Mouse (Mus musculus): ENCODE results near the gene Awat2.
"Not testable (repeated sequence)": the region's sequence is repeated elsewhere in the genome, so short reads cannot be mapped to it uniquely, and the experiment has no call there.

The Awat2 gene

DNA sequence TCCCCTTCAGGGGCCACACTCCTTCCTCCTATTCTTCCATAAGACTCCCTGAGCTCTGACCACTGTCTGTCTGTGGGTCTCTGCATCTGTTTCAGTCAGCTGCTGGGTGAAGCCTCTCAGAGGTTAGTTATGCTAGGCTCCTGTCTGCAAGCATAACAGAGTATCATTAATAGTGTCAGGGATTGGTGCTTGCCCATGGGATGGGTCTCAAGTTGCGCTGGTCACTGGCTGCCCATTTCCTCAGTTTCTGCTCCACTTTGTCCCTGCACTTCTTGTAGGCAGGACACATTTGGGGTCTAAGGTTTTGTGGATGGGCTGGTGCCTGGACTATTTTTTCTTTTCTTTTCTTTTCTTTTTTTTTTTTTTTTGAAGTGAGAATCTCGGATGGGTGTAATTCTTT, at the start of gene Awat2:
Awat2 (minus strand) TSS at position 101 of the 400 bp plus-strand sequence.
- not testable (repeated sequence) for DNase-seq (ENCODE audit: low spot score)

DNA sequence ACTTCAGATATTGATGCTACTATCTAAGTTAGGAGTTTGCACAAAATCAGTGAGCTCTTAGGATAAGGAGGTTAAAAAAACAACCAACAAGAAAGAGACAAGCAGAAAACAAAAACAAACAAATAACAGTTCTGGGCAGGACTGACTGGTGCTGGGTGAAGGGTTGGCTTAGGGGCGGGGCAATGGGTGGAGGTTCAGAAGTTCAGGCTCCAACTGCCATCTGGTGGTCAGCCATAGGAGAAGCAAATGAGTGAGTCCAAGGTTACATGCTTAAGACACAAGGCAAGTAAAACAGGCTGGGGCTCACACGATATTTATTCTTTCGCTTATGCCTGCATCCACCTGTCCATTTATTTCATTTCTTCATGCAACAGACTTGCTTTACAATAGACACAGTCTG, 37.8 kb upstream of the Awat2 start:
- DNase-seq (ENCODE audit: low spot score), result peak; percentile 14

DNA sequence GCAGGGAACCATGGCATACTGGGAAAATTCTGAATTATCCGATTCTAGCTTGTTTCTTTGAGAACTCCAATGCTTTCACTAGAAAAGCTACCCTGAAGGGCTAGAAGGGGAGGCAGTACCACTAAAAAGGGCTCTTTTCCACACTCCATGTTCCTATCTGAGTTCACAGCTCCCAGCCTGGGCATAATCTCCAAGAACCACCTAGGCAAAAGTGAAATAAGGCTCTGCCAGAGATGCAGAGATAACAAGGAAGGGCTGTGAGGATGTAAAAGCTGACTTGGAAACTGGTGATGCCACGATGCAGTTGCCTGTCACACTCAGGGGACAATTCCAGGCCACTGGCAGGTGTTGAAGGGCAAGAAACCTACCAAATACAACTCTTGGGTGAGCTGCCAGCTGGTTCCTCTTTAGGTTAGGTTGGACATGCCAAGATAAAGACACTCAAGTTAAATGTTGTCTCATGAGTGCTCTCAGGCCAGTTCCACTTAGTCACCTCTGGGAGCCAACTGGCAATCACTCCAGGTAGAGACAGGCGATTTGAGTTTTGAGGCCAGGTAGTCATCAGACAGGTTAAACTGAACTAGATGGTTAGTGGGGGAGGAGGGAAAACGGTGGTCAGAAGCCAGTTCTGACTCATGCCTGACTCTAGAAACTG, 33.2 kb upstream of the Awat2 start:
- DNase-seq (ENCODE audit: low spot score), result no peak

DNA sequence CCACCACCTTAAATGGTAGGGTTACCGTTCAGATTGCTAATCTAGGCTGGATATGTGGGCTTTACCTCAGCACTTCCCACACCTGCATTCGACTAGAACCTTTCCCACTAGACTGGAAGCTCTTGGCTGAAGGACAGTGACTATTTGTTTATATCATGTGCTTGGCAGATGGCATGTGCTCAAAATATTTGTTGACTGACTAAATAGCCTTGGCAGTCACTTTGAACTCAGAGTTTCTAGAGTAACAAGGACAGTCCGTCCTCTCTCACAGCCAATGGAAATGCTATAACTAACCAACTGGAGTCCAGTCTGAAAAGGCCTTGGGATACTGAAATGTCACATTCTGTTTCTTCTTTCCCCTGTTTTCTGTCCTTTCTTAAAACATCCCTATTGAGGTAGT, 29.0 kb upstream of the Awat2 start:
- no peak for DNase-seq (ENCODE audit: low spot score)

DNA sequence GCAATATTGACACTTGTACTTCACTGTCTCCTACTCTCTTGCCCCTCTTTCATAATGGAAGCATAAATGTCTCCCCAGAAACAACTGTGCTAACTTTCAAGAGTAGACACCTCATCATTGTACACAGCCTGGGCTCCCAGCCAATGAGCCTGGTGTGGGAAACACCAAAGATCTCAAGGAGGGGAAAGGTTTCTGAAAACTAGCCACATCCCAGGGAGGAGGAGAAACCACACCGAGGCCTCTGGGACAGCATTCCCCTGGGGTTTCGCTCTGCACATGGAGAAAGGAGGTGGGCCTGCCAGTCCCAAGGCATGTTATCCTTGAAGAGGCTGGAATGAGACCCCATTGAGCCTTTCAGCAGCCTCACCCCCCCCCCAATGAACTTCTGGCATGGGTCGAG, 27.6 kb upstream of the Awat2 start:
- no peak for DNase-seq (ENCODE audit: low spot score)

DNA sequence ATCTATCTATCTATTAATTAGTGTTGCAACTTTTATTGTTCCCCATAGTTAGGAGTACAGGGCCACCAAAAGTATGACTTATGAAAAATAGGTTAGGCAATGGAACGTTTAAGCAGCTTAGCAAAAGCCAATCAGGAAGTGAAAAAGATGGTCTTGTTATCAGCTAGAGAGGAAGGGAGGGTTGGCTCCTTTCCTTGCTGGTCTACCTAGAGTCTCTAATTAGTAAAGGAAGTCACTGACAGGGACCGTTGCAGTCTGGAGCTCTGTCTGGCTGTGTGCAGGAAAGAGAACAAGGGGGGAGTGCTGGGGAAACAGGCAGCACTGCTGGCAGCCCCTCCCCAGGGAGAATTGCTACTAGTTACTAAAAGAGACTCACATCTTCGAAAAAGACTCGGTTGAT, 25.5 kb upstream of the Awat2 start:
- DNase-seq (ENCODE audit: low spot score), result no peak

DNA sequence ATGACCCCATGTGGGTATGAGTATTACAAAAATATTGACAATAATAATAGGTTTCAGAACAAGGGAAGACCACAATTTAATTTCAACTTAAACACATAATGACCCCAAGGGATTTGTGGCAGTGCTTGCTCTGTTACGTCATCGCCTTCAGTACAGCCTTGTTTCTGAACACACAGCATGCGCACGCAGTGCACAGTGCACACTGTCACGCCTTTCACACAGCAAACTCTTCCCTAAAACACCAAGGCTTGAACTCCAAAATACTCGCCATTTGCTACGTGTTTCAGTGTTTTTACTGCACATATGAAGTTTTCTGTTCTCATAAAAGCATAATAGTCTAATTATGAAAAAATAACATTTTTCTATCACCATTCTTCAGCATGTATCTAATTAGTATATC, 1.0 kb upstream of the Awat2 start:
- no peak for DNase-seq (ENCODE audit: low spot score)

DNA sequence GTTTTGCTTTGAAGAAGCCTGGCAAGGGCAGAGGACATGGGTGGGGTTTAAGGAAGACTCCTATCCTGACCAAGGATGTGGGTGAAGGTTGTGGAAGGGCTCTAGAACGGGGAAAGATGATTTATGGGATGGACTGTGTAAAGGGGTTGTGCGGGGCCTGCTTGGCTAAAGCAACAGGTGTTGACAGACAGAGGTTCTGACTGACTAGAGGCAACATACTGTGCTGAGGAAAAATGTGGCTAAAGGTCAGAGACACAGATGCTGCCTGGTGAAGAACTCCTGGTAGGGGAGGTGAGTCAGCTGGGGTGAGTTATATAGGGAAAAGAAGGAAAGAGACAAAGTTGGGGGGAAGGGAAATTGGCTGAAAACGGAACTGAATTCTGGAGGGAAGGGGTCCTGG, 10.2 kb downstream of the Awat2 start:
- DNase-seq (ENCODE audit: low spot score), result no peak

DNA sequence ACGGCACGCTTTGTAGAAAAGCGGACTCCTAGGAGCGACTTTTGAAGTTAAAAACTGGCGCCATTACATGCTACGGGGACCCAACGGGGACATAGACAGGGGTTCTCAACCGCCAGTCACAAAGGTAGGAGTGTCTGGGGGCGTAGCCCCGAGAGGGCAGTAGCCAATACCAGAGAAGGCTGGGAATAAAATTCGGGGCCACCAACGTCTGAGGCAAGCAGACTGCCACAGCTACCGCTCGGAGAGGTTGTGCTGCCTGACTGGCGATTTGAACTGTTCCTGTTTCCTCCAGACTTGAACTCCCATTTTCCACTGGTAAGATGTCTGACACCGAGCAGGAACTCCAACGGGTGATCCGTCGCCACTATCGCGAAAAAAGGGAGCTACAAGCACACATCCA, 13.8 kb downstream of the Awat2 start, which contains the start of gene Otud6a:
Otud6a (plus strand) TSS at position 321 of the 400 bp plus-strand sequence.
- DNase-seq (ENCODE audit: low spot score), result no peak

DNA sequence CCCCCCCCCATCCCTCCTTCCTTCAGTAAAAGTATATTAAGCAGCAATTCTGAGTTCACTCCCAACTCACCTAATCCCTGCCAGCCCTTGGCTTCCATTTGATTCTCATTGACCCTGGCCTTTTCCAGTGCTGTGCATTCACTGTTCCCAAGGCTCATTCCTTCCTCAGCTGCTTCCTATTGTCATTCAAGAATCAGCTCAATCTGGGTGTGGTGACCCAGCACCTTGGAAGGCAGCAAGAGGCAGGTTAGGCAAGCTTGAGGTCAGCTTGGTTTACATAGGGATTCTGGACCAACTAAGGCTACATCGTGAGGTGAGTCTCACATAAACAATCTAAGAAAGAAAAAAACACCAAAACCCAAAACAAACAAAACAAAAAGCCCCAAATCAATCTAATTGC, 33.3 kb downstream of the Awat2 start:
- no peak for DNase-seq (ENCODE audit: low spot score)

DNA sequence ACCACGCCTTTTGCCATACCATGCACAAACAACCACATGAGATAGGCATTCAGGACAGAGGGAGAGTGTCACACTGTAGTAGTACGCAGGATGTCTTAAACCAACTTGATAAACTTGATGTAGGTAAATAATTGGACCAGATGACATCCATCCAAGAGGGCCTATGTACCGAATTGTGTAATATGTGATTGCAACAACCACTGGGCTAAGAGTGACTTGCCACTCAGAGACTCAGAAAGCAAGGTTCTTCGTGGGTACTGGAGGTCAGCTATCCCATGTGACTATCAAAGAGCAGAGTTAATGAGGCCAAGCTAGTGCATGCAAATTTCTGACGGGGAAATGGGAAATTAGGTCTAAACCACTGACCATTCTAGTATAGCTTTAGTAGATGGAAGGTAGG, 40.9 kb downstream of the Awat2 start:
- no peak for DNase-seq (ENCODE audit: low spot score)

DNA sequence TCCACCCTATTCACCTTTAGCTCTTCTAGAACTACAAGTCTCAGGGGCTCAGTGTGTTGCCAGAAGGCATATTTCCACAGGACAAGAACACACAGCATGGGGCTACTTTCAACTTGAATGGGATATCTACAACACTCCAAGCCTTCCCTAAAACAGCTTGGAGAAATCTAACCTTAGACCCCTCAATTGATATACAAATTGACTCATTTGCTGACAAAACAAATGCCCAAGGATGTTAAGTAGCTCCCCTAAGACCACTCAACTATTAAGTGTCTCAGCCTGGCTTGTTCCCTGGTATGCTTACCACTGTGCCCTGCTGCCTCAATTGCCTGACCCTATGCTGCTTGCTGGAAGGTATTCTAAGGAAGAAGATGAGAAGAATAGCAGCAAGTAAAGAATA, 41.6 kb downstream of the Awat2 start:
- no peak for DNase-seq (ENCODE audit: low spot score)

DNA sequence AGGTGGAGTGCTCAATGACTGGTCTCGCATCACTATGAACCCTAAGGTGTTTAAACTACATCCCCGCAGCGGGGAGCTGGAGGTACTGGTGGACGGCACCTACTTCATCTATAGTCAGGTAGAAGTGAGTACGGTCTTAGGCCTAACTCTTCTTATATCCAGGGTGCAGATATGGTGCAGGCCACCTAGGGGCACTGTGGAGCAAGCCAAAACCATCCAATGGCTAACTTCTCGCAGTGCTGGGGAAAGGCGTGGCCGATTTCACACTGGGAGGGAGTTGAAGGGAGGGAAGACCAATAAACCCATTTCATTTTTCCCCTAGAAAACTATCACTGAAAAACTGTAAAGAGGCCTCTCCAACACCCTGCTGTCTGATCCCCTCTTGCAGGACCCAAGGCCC, 47.5 kb downstream of the Awat2 start:
- DNase-seq (ENCODE audit: low spot score), result no peak

DNA sequence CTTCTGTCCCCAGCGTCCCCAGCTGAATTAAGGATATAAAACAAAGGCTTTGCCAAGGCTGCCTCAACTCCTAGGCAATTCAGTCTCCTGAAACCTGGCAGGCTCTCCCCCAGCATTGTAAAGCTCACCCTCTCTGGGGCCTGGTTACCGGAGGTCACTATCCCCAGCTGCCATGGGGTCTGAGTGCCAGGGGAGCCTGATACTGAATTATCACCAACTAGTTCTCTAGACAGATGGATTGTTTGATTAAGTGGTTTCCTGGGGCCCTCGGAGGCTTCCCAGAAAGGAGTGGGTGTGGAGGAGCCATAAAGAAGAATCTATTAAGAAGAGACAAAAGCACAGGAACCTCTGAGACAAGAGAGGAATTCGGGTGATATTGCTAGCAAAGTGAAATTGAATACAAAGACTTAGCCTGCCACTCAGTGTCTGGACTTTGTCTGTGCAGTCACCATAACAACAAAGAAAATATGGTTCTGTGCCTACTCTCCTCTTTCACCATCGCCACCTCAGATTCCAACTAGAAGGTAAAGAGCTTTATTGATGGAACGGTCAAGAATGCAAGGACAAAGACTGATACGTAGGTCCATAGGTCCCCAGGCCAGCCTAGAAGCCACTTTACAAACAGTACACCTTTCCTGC, 48.2 kb downstream of the Awat2 start:
- DNase-seq (ENCODE audit: low spot score), result no peak

DNA sequence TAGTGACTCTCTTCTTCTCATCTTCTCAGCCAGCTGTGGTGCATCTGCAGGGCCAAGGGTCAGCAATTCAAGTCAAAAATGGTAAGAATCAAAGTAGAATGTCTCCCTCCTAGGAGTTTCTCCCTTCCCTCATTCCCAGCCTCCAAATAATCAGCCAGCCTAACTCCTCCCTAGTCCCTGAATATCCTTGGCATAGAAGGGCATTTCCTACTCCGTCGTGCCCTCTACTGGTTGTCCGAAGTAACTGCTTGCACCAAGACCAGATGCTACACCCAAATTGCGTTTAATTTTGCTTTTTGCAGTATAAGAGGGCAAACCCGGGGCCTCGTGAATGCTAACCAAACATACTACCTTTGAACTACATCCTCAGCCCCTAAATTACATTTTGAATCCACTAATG, 50.2 kb downstream of the Awat2 start:
- no peak for DNase-seq (ENCODE audit: low spot score)

DNA sequence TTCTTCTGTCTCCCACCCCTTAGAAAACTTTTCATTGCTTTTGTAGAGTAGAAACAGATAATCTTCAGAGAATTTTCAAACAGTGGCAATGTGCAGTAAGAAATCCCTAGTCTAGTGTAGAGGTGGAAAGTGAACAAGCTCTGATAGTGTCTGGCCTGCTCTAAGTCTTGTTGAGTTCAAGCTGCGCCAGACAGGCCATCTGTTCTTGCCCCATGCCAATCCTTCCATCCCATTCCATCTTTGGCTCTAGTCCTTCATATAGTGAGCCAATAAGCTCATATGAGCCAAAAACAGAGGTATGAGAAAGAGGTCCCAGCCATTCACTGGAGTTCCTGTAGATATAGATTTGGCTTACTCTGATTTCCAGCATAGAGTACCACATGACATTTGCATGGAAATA, 52.6 kb downstream of the Awat2 start:
- no peak for DNase-seq (ENCODE audit: low spot score)

DNA sequence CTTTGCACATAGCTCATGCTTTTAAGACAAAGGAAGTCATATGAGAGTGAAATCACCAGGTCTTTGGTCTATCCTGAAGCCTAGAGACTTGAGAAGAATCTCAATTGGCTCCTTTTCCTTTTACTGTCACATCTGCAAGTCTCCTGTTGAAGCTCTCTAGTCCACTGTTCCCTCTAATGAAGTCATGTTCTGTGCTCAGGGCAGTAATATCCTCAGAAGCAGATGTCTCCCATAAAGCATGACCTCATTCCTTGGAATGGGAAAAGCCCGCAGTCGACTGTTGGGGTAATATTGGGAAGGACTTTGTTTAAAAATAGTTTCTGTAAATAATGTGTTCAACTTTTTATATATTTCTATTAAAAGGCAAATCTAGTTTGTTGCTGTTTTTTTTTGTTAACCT, 85.5 kb downstream of the Awat2 start:
- no peak for DNase-seq (ENCODE audit: low spot score)
